Mouse (Mus musculus) inflammation-experienced regulatory T-cells (primary cell): ENCODE data around the gene Casr. TPM values are rescaled to one million over a fixed set of nuclear protein-coding genes. Genes with fewer than 3 reads are reported as not detected.

Experiments
- polyA plus RNA-seq, 2 experiments: library from polyadenylated mRNA; unstranded; fragments of 100-300 nt; shearing (Covaris generic); gene quantifications; one replicate each; pipeline ENCODE4 v1.2.1; 2017

Gene Casr
- under 1 TPM; 0.08 to 0.67 TPM for polyA plus RNA-seq

GRCm38 (mm10) chr16:36561386-36562338 is at the start of gene Casr:
Gene Casr, minus strand, starts transcription at chr16:36562141.

GRCm38 (mm10) chr16:36455342-36455802 is 106.6 kb downstream of the Casr start, which contains the start of gene Stfa3:
Gene Stfa3, minus strand, starts transcription at chr16:36455392.

Other genes with a start within 250 kb of the Casr start
- gene BC117090, start 227.8 kb downstream of the Casr start, polyA plus RNA-seq = not detected
- not detected for gene BC100530, start 194.4 kb downstream of the Casr start, polyA plus RNA-seq
- not detected for gene Stfa2, start 153.7 kb downstream of the Casr start, polyA plus RNA-seq
- gene Stfa3, start 106.7 kb downstream of the Casr start, polyA plus RNA-seq = 1 to 10 TPM in 1 of 2 experiments, not detected in 1; 2.3 TPM
- 10 to 100 TPM; 29.3 to 47.7 TPM for gene Cd86, start 103.9 kb upstream of the Casr start, polyA plus RNA-seq
- 10 to 100 TPM; 12.0 to 13.9 TPM for gene Ildr1, start 131.8 kb upstream of the Casr start, polyA plus RNA-seq
- gene Slc15a2, start 222.8 kb upstream of the Casr start, polyA plus RNA-seq = 10 to 100 TPM in 1 of 2 experiments, 1 to 10 TPM in 1; 8.8 to 16.5 TPM